ENCODE assay signal across 15 mouse cellular contexts in genomic region chr10:82898893-82899292, GRCm38 (mm10). TPM values are rescaled to one million over a fixed set of nuclear protein-coding genes. Genes with fewer than 3 reads are reported as not detected.
DNase-seq lines count a peak whose midpoint lies in the region; ATAC-seq lines count a peak whose summit lies in the region.
"Had no signal": no experiment of that assay in that cellular context is flagged by ENCODE, and none has a peak within 500 bp of the region (broad histone marks: within the 10 kb centered on the region; RNA-seq: fewer than 3 reads in every experiment).

No protein-coding gene starts in this region.

- no peak overlapping the region for H3K4me3 ChIP-seq in heart, embryonic 11.5 days (ENCODE audit: low read depth, low read length)
- H3K4me3 ChIP-seq in lung, embryonic 15.5 days: no peak overlapping the region
- H3K4me3 ChIP-seq in hindbrain, embryonic 10.5 days: no peak overlapping the region
- H3K4me3 ChIP-seq: forebrain, embryonic 10.5 days had no signal

- H3K9ac ChIP-seq in heart, embryonic 11.5 days (ENCODE audit: low read depth, low read length): no peak overlapping the region
- no peak overlapping the region for H3K9ac ChIP-seq in lung, embryonic 15.5 days

- ATAC-seq in heart, embryonic 11.5 days (replicated peaks; ENCODE audit: insufficient number of reproducible peaks, low FRiP score, low TSS enrichment): no peak
- no peak for ATAC-seq in lung, embryonic 15.5 days (ENCODE audit: borderline replicate concordance, extremely low read depth, low FRiP score, low TSS enrichment)

- H3K9me3 ChIP-seq in heart, embryonic 11.5 days (replicated peaks; ENCODE audit: control insufficient read depth, low read length): no peaks in the 10 kb centered on the region
- H3K9me3 ChIP-seq in lung, embryonic 15.5 days: no peaks in the 10 kb centered on the region
- no peaks in the 10 kb centered on the region for H3K9me3 ChIP-seq in hindbrain, embryonic 10.5 days
- H3K9me3 ChIP-seq: forebrain, embryonic 10.5 days had no signal

- intact Hi-C loops in heart, postnatal 10 days (cut with DNase I): no loop called here

- no peak overlapping the region for H3K27ac ChIP-seq in heart, embryonic 11.5 days (ENCODE audit: low read depth, low read length)
- H3K27ac ChIP-seq in lung, embryonic 15.5 days: peak overlapping the region; percentile 25; the same call in 1 of the 2 replicates
- no peak overlapping the region for H3K27ac ChIP-seq in hindbrain, embryonic 10.5 days
- H3K27ac ChIP-seq: forebrain, embryonic 10.5 days; stomach, postnatal 0 days had no signal

- peaks cover 12% of the 10 kb centered on the region for H3K36me3 ChIP-seq in heart, embryonic 11.5 days (ENCODE audit: control insufficient read depth, insufficient read depth, low read length)
- peaks cover 29% of the 10 kb centered on the region for H3K36me3 ChIP-seq in lung, embryonic 15.5 days
- H3K36me3 ChIP-seq in hindbrain, embryonic 10.5 days: peaks cover 54% of the 10 kb centered on the region

- no peaks in the 10 kb centered on the region for H3K27me3 ChIP-seq in heart, embryonic 11.5 days (ENCODE audit: control insufficient read depth, insufficient read depth, low read length)
- H3K27me3 ChIP-seq in lung, embryonic 15.5 days: no peaks in the 10 kb centered on the region
- H3K27me3 ChIP-seq in hindbrain, embryonic 10.5 days (ENCODE audit: insufficient read depth, poor library complexity, severe bottlenecking): no peaks in the 10 kb centered on the region

- no peak overlapping the region for H3K4me2 ChIP-seq in heart, embryonic 11.5 days
- H3K4me2 ChIP-seq in lung, embryonic 15.5 days: no peak overlapping the region

- 39% methylated on average over 7 of the region's 7 CpGs for WGBS in heart, embryonic 11.5 days (ENCODE audit: insufficient replicate concordance)
- 34% methylated on average over 7 of the region's 7 CpGs for WGBS in lung, embryonic 15.5 days
- 69% methylated on average over 7 of the region's 7 CpGs for WGBS in hindbrain, embryonic 10.5 days

- H3K4me1 ChIP-seq in heart, embryonic 11.5 days (ENCODE audit: control insufficient read depth, insufficient read depth, low read length): peaks cover 9% of the 10 kb centered on the region
- peaks cover 18% of the 10 kb centered on the region for H3K4me1 ChIP-seq in lung, embryonic 15.5 days
- peaks cover 30% of the 10 kb centered on the region for H3K4me1 ChIP-seq in hindbrain, embryonic 10.5 days (replicated peaks)

- peak; percentile 32 to 41 for DNase-seq in heart, adult 18-20 months
- no peak for DNase-seq in lung, adult 18-20 months
- DNase-seq in ZHBTc4 (ENCODE audit: low read depth, low spot score): peak; percentile 29
- DNase-seq in heart, postnatal 10 days: peak; percentile 24 to 27
- DNase-seq in hindbrain, embryonic 10.5 days (ENCODE audit: low spot score): no peak
- no peak for DNase-seq in thymus, adult 18-20 months
- DNase-seq: cerebellum, adult 9-11 months; kidney, adult 18-20 months; kidney, postnatal 14 days; right cerebral cortex, postnatal 25 days; thymus, postnatal 25 days had no signal

RNA-seq across cellular contexts. Expression of gene Eid3, which starts 32.5 kb away (rescaled TPM):
- total RNA-seq in heart, adult 18-20 months (2021): under 1 TPM; 0.20 to 0.28 TPM
- 0.20 and 0.23 TPM in 2 replicates for polyA plus RNA-seq in heart, embryonic 11.5 days (2014; fragmentation: Nextera tagmentation; extraction: Ambion mirVana)
- polyA plus RNA-seq in lung, embryonic 15.5 days (2015; fragmentation: Nextera tagmentation; extraction: Ambion mirVana): 0.24 and 0.56 TPM in 2 replicates
- total RNA-seq in heart, postnatal 10 days (2021): 1 to 10 TPM in 1 of 2 experiments, under 1 TPM in 1; 0.60 to 1.8 TPM
- polyA plus RNA-seq in hindbrain, embryonic 10.5 days (2016; fragmentation: Nextera tagmentation; extraction: Ambion mirVana): 0.20 and 0.68 TPM in 2 replicates

Comparison
In these comparisons a context has a peak if more than half of its experiments do, and no peak if none do; other contexts are left out.
1. DNase-seq: peak in heart, adult 18-20 months (2 of 2), ZHBTc4 (single experiment) and heart, postnatal 10 days (2 of 2); none in lung, adult 18-20 months (0 of 2), hindbrain, embryonic 10.5 days (single experiment) and thymus, adult 18-20 months (0 of 2).